Comparison of ENCODE assay signal across 7 mouse cellular contexts in genomic region chr3:28175997-28176967, GRCm38 (mm10).
DNase-seq lines count a peak whose midpoint lies in the region; ATAC-seq lines count a peak whose summit lies in the region.

No protein-coding gene starts in this region.

- H3K4me2 ChIP-seq in forebrain, embryonic 12.5 days: peak overlapping the region; percentile 50
- peak overlapping the region; percentile 52 for H3K4me2 ChIP-seq in midbrain, embryonic 12.5 days (replicated peaks)
- H3K4me2 ChIP-seq in stomach, embryonic 16.5 days (ENCODE audit: low read depth, low read length): peak overlapping the region; percentile 36

- peak overlapping the region; percentile 76 for H3K27ac ChIP-seq in forebrain, embryonic 12.5 days
- peak overlapping the region; percentile 75 for H3K27ac ChIP-seq in midbrain, embryonic 12.5 days (replicated peaks)
- peak overlapping the region; percentile 57 for H3K27ac ChIP-seq in stomach, embryonic 16.5 days (ENCODE audit: low read length)

- no peaks in the 10 kb centered on the region for H3K36me3 ChIP-seq in forebrain, embryonic 12.5 days (replicated peaks)
- H3K36me3 ChIP-seq in midbrain, embryonic 12.5 days: no peaks in the 10 kb centered on the region
- H3K36me3 ChIP-seq in stomach, embryonic 16.5 days (ENCODE audit: control insufficient read depth, insufficient read depth, low read length): no peaks in the 10 kb centered on the region

- 6% methylated on average over 21 of the region's 21 CpGs for WGBS in forebrain, embryonic 12.5 days
- whole genome bisulfite sequencing in midbrain, embryonic 12.5 days: 3% methylated on average over 21 of the region's 21 CpGs
- WGBS in stomach, embryonic 16.5 days: 22% methylated on average over 21 of the region's 21 CpGs

- peak overlapping the region; percentile 27; the same call in 1 of the 2 replicates for H3K9ac ChIP-seq in forebrain, embryonic 12.5 days
- 0 out of 2 replicates have a peak overlapping the region, but pooled peaks have one; percentile 20 for H3K9ac ChIP-seq in midbrain, embryonic 12.5 days (replicated peaks)
- H3K9ac ChIP-seq in stomach, embryonic 16.5 days (ENCODE audit: low read length): 0 out of 2 replicates have a peak overlapping the region, but pooled peaks have one; percentile 26

- peak; percentile 99 for ATAC-seq in forebrain, embryonic 12.5 days (ENCODE audit: low FRiP score)
- ATAC-seq in midbrain, embryonic 12.5 days (ENCODE audit: low FRiP score, low read depth): peak; percentile 99
- peak; percentile 85 for ATAC-seq in stomach, embryonic 16.5 days (ENCODE audit: insufficient read depth, low FRiP score)

- H3K4me3 ChIP-seq in forebrain, embryonic 12.5 days (replicated peaks): peak overlapping the region; percentile 28
- peak overlapping the region; percentile 28 for H3K4me3 ChIP-seq in midbrain, embryonic 12.5 days
- no peak overlapping the region for H3K4me3 ChIP-seq in stomach, embryonic 16.5 days (replicated peaks; ENCODE audit: low read length)

- no peaks in the 10 kb centered on the region for H3K27me3 ChIP-seq in forebrain, embryonic 12.5 days
- no peaks in the 10 kb centered on the region for H3K27me3 ChIP-seq in midbrain, embryonic 12.5 days
- H3K27me3 ChIP-seq in stomach, embryonic 16.5 days (ENCODE audit: control insufficient read depth, insufficient read depth, low read length): no peaks in the 10 kb centered on the region

- no peaks in the 10 kb centered on the region for H3K9me3 ChIP-seq in forebrain, embryonic 12.5 days
- no peaks in the 10 kb centered on the region for H3K9me3 ChIP-seq in midbrain, embryonic 12.5 days
- H3K9me3 ChIP-seq in stomach, embryonic 16.5 days (replicated peaks; ENCODE audit: control insufficient read depth, low read length): no peaks in the 10 kb centered on the region

- peak; percentile 92 for DNase-seq in MN1 (ENCODE audit: low spot score)
- peak; percentile 98 for DNase-seq in brain, adult 2 months (ENCODE audit: low read depth, low spot score)
- peak; percentile 87 for DNase-seq in layer of hippocampus, adult 11-12 months (ENCODE audit: low spot score)
- DNase-seq in urinary bladder, postnatal 4 days (ENCODE audit: low spot score in 2 of 2): no peak

- H3K4me1 ChIP-seq in forebrain, embryonic 12.5 days: peaks cover 20% of the 10 kb centered on the region
- peaks cover 18% of the 10 kb centered on the region for H3K4me1 ChIP-seq in midbrain, embryonic 12.5 days
- peaks cover 3% of the 10 kb centered on the region; the same call in 1 of the 2 replicates for H3K4me1 ChIP-seq in stomach, embryonic 16.5 days (ENCODE audit: control insufficient read depth, insufficient read depth, low read length)

Comparison
In these comparisons a context has a peak if more than half of its experiments do, and no peak if none do; other contexts are left out.
1. DNase-seq: peak in MN1 (single experiment), brain, adult 2 months (single experiment) and layer of hippocampus, adult 11-12 months (single experiment); none in urinary bladder, postnatal 4 days (0 of 2).
2. Peak in every context shown above with its lines, with median percentiles within 50 percentile points of each other: ATAC-seq, H3K27ac ChIP-seq, H3K4me2 ChIP-seq and H3K9ac ChIP-seq.